Mouse (Mus musculus) kidney, postnatal 10 days (tissue): Measurements from ENCODE around the gene Acox3.
"Not testable (repeated sequence)": the region's sequence is repeated elsewhere in the genome, so short reads cannot be mapped to it uniquely, and the experiment has no call there.

Experiments used
- DNase-seq: peaks from one replicate; pipeline ENCODE4 v3.0.0; 2021; ENCODE audit warnings: mixed read lengths

The Acox3 gene

GRCm38 (mm10) chr5:35578411-35578810 lies 4.4 kb upstream of the Acox3 start:
- no peak for DNase-seq

DNA sequence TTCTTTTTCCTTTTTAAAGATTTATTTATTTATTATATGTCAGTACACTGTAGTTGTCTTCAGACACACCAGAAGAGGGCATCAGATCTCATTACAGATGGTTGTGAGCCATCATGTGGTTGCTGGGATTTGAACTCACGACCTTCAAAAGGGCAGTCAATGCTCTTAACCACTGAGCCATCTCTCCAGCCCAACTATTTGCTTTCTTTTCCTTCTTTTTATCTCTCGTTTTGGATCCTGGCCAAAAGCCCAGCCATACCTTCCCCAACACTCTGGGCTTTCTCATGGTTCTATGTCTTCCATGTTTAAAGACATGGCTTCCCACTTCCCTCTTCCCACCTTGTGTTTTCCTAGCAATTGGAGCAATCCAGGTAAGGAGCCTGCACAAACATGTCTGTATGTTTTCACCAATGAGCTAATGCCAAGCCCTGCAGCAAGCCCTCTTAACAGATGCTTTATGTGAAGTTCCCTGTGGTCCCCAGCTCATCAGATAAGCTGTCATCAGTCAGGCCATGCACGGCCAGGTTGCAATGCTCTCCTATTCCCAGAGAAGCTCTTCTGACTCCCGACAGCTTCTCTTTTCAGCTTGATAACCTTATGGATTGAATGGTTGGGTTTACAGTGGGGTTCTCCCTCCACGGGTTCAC lies 3.5 kb upstream of the Acox3 start:
- no peak for DNase-seq

DNA sequence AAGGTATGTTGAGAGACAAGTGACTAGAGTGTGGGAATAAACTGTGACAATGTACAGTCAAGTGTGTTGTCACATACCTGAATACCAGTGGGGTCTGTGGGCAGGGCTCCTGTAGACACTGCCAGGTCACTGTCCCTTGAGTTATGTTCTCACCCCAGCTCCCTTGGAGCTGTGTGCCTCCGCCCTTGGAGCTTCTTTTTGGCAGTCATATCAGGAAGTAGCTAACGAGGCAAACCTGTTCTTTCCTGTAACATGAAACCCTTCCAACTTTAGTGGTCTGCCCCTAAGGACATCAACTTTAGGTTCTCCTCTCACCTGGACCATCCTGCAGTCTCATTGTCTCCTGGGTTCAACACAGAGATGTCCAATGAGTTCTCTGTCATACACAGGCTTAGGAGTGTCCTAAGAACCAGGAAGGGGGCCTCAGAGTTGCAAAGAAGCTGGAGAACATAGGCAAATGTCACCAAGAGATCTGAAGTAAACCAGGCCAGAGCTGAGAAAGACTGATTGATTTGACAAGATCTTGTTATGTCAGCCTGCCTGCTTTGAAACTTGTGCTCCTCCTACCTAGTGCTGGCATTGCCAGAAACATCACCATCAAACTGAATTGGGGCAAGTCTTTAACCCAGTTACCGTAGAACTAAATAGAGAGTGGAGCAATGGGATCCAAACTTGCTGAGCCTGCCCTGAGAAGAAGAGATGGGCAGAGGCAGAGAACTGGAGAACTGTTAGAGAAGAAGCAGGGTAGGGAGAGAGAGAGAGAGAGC lies 2.5 kb upstream of the Acox3 start:
- DNase-seq: no peak

DNA sequence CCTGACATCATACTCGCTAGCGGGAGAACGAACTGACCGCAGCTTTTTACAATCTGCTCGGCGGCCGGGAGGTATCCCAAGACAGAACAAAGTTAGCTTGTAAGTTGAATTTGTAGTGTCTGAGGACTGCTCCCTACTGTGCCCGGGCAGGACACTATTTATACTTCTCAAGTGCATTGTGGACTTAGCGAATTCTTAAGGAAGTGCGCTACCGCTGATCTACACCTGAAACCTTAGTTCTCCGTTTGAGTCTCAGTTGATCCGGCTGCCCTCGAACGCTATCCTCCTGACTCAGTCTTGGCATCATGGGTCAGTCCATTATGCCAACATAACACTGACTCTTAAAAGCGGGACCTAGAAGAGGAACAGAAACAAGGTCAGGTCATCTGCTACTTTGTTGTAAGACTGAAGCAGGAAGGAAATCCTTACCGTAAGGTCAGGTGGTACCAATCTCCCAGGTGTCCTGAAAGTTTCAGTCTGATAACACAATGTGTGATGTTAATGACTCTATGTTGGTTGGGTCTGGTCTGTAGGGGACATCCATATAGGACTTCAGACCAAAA lies 462 bp downstream of the Acox3 start:
- DNase-seq: no peak

GRCm38 (mm10) chr5:35584259-35584658 lies 1.4 kb downstream of the Acox3 start:
- not testable (repeated sequence) for DNase-seq

DNA sequence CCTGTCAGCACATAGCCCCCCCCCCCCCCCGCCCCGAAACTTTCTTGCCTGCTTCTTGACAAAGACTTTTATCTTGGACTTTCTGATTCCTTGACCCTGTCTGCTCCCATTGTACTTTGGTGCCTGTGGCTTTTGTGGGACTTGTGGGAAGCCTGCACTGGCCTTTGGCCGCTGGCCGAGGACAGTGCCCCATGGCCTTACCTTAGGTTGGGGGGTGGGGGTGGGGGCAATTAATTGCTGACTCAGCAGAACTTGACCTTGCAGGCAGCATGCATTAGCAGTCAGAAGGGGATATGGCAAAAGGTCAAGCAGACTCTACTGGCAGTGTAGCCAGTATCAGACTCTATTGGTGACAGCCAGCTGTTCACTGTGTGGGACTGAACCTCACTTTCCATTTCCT lies 8.7 kb downstream of the Acox3 start:
- DNase-seq: no peak

GRCm38 (mm10) chr5:35592081-35592736 lies 9.4 kb downstream of the Acox3 start:
- DNase-seq: no peak

DNA sequence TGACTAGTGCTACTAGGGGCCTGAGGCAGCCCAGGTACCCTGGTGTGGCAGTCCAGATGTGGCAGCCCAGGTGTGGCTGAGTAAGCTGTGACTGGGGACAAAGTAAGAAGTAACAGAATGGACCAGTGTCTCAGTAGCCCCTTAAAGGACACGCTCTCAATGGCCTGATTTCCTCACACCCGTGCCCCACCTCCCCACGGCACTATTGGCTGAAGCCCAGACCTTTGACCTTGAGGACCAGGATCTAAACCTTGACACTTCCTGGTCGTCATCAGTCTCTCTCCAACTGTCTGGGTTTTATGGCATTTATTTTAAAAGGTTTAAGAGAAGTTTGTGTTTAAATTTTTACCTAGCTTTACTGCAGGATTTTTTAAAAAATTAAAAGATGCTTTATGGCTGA lies 10.0 kb downstream of the Acox3 start:
- DNase-seq: no peak

GRCm38 (mm10) chr5:35593272-35593671 lies 10.4 kb downstream of the Acox3 start:
- DNase-seq: peak; percentile 59

DNA sequence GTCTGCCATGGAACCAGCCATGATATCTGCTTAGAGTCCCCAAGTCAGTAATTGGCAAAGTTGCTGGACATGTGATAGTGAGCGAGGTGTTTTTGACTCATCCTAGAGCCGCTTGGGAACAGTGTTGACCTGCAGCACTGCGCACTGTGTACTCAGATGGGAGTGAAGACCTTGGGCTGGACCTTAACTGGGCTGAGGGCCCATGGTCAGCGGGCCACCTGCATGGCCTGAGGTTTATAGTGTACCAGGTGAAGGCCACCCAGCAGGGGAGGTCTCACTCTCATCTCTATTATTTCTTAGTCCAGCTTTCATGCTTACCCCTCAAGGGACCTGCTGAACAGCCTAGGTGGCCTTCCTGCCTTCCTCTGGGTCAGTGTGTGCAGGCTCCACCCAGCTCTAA lies 11.9 kb downstream of the Acox3 start:
- no peak for DNase-seq

DNA sequence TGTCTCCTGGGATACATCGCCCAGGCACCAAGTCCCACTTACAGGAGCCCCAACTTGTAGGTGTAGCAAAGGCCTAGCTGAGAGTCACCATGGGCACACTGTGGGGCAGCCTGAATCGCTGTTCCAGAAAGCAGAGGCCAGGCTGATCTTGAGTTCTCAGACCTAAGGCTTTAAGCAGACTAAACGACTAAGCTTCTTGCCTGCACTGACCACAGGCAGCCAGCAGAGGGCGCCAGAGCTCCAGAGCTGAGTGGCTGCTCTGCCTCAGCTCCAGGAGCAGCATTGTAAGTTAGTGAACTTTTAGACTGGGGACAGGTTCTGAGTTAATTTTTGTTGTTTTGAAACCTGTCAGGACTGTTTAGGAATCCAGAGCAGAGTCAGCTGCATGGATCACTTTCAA lies 12.9 kb downstream of the Acox3 start:
- DNase-seq: peak; percentile 89

DNA sequence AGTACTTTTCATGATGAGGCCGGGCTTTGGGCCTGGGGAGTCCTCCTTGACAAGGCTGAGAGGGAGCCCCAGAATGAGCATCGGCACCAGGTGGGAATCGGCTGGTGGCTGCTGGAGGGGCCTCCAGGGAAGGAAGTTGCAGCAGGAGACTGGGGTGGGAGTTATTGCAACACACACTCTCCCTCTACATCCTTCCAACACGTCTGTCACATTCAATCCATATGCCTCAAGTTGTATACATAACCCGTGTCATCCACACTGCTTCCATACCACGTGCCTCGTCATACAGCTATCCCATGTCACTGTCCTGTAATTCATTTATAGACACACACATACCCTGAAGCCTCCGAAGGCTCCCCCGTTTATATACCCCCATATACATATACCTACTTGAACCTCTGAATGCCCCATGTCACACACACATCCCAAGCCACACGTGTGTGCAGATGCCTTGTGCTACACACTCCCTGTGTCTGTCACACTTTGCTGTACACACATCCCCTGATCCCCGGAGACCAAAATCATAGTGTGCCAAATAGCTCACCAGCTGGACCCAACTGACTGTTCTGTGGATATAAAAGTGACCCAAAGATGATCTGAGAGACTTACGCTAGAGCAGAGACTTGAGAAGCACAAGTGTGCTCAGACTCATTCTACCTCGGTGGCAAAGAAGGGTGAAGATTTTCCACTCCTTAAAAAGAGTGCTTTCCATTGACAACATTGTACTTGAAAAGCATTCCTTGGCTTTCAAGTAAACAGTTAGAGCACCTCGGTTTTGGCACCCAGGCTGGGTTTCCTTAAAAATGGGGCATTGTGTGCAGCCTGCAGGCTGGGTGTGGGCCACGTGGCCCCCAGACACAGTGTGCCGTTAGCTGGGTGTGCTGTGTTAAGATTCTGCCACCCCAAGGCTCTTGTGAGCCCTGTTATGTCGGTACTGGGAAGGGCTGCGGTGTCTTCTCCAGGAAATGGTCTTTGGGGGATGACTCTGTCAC lies 13.6 kb downstream of the Acox3 start:
- no peak for DNase-seq

GRCm38 (mm10) chr5:35600233-35600632 lies 17.4 kb downstream of the Acox3 start:
- DNase-seq: no peak

DNA sequence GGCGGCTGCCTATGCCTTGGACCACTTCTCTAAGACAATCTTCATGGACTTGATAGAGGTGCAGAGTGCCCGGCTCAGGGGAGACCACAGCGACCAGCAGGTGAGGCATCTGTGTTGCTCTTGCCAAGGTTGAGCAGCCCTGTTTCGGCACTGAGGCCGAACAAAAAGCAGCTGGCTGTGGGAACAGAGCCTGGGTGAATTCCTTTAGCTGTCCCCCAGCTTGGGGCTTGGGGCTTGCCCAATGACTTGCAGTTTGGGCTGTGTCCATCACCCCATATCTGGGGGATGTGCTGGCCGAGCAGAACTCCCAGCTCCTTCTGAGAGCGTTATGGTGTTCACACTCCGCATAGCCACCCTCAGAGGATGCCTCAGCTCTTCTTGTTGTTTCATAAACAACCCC lies 18.7 kb downstream of the Acox3 start:
- no peak for DNase-seq

DNA sequence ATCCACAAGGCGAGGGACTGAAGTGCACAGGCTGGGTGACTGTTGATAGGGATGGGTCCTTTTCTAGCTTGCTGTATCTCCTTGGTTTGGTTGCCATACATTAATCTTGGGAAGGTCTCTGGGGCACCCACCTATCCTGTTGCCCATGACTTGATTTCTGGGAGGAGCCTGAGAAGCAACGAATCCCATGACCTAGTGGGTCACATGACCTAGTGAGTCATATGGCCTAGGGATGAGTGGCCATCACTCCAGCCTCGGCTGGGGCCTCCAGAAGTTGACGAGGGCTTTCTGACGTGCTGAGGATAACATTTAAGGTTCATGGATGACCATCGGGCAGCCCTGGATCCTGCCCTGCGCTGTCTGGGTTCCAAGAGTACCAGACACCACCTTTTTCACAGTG lies 22.5 kb downstream of the Acox3 start:
- no peak for DNase-seq

DNA sequence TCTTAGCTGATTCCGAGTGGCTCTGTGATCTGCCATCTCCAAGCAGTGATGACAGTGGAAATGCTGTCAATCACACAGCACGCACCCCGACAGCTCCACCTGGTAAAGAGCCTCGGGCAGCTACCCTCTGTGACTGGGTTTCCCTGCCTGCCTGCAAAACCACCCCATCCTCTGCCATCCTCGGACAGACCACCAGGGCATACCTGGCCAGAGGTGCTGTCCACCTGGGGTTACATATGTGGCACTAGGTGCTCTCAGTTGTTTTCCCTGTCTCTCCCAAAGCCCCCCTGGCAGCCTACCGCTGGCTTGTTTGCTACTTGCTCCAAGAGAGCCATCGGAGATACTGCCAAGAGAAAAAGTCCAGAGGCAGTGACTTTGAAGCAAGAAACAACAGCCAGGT lies 24.0 kb downstream of the Acox3 start:
- no peak for DNase-seq

- DNase-seq: peak; percentile 59
Measured at GRCm38 (mm10) chr5:35607784-35608183, 24.9 kb downstream of the Acox3 start.

DNA sequence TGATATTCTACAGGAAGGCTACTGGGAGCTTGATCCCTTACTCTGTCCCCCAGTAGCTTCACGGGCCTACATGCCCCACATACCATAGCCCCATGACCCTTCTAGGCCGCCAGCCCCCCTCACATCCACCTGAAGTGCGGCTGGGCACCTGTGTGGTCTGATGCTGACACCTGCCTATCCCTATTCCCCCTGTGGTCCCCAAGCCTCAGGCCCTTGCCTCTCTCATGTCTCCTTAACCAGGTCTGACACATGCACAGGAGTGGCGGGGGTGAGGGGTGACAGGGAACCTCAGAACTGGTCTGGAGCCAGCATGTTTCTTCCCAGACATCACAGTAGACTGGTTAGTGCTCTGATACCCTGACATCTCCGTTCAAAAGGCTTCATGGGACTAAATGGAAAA lies 25.7 kb downstream of the Acox3 start:
- DNase-seq: no peak

DNA sequence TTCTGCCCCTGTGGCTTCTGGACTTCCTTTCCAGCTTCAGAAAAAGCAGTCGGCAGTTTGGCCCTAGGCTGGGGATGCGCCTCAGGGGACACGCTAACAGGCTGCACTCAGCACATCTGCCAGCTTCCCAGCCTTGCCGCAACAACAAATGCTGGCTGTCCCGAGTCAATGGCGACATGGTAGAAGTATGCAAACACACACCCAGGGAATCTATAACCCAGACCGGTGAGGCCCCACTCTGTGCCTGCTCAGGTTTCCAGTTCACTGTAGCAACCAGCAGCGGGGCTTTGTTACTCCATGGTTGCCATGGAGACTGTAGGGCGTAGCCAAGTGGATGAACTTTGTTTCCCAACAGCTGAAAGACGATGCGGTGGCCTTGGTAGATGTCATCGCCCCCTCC lies 26.5 kb downstream of the Acox3 start:
- peak; percentile 75 for DNase-seq

DNA sequence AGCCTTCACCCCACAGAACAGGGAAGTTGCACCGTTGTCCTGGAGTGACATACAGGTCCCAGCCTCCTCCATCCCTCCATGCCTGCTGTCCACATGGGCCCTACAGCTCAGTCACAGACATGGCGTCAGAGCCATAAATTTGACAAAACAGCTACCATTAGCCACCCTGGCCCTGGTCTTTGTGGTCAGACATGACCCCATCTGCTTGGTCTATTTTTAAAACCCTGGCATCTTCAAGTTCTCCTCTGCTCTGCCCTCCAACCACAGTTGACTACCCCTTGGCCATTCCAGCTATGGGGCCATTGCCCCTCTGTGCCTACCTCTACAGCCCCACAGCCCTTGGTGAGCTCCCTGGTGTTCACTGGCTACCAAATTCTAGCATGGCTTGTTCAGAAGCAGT lies 27.1 kb downstream of the Acox3 start:
- DNase-seq: no peak

GRCm38 (mm10) chr5:35610381-35610780 lies 27.5 kb downstream of the Acox3 start:
- no peak for DNase-seq

GRCm38 (mm10) chr5:35611170-35611569 lies 28.3 kb downstream of the Acox3 start:
- peak; percentile 77 for DNase-seq

DNA sequence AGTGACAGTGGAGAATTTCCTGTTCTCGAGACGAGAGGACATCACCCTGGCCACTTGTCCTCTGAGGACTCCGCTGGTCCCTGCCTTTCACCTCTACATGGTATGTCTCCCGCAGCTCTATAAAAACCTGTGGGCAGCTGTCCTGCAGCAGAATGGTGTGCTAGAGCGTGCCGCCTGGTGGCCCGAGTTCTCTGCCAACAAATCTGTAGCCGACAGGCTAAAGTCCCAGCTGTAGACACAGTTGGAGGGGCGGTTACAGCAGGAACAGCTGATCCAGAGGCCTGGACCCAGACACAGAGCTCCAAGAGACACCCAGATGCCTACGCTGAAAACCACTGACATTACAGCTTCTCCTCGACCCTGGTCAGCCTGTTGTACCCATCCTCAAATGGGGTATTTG lies 29.1 kb downstream of the Acox3 start:
- DNase-seq: peak; percentile 64
